Comparison of ENCODE assay signal across 16 mouse cellular contexts in the genomic region with DNA sequence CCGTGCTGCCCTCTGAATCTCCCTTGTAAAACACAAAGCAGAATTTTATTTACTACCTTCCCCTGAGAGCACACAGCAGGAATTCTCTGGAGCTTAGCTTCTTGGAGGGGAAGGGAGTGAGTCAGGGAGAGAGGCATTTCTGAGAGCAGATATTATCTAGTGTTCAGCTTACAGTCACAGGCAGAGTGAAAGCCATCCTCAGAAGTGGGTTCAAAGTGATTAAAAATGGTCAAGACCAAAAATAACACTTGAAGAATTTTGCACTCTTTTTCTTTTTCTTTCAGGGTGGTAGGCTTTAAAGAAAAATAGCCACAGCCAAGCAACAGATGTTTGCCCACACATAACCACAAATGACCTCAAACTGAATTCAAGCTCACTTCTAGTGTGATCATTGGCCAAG.
"Had no signal": no experiment of that assay in that cellular context is flagged by ENCODE, and none has a peak within 500 bp of the region (broad histone marks: within the 10 kb centered on the region; RNA-seq: fewer than 3 reads in every experiment).

No protein-coding gene starts in this region.

- H3K9me3 ChIP-seq: kidney, embryonic 15.5 days; lung, embryonic 15.5 days; megakaryocyte, embryonic 14.5 days; midbrain, embryonic 15.5 days; neural tube, embryonic 13.5 days had no signal

- H3K4me1 ChIP-seq: midbrain, embryonic 15.5 days; neural tube, embryonic 13.5 days had no signal

- H3K4me3 ChIP-seq: kidney, embryonic 15.5 days; left cerebral cortex, adult 2 months; lung, embryonic 15.5 days; midbrain, embryonic 15.5 days; neural tube, embryonic 13.5 days had no signal

- H3K9ac ChIP-seq: kidney, embryonic 15.5 days; lung, embryonic 15.5 days; midbrain, embryonic 15.5 days; neural tube, embryonic 13.5 days had no signal

- H3K27ac ChIP-seq: left cerebral cortex, adult 2 months; lung, embryonic 15.5 days; macrophage; midbrain, embryonic 15.5 days; neural tube, embryonic 13.5 days had no signal

- ATAC-seq: midbrain, embryonic 15.5 days had no signal

- H3K27me3 ChIP-seq: megakaryocyte, embryonic 14.5 days had no signal

- H3K36me3 ChIP-seq: kidney, embryonic 15.5 days; lung, embryonic 15.5 days; midbrain, embryonic 15.5 days; neural tube, embryonic 13.5 days had no signal

- DNase-seq: kidney, postnatal 14 days; liver; lung, postnatal 14 days; retina, postnatal 1 day; right cerebral cortex, postnatal 4 days; spleen, adult 18-20 months; thymus, adult 18-20 months; thymus, postnatal 25 days had no signal

- H3K4me2 ChIP-seq: kidney, embryonic 15.5 days; lung, embryonic 15.5 days; midbrain, embryonic 11.5 days; midbrain, embryonic 15.5 days; neural tube, embryonic 13.5 days had no signal
